Comparison of ENCODE assay signal across 9 mouse cellular contexts in genomic region chr17:26452371-26452972, GRCm38 (mm10). TPM values are rescaled to one million over a fixed set of nuclear protein-coding genes. Genes with fewer than 3 reads are reported as not detected.
DNase-seq lines count a peak whose midpoint lies in the region; ATAC-seq and TF ChIP-seq lines count a peak whose summit lies in the region.
"Had no signal": no experiment of that assay in that cellular context is flagged by ENCODE, and none has a peak within 500 bp of the region (broad histone marks: within the 10 kb centered on the region; RNA-seq: fewer than 3 reads in every experiment).

No protein-coding gene starts in this region.

- no peak overlapping the region for H3K27ac ChIP-seq in liver, embryonic 14.5 days
- H3K27ac ChIP-seq in embryonic facial prominence, embryonic 12.5 days: peak overlapping the region; percentile 66; the same call in 1 of the 2 replicates
- H3K27ac ChIP-seq in midbrain, postnatal 0 days (ENCODE audit: low read depth, low read length): no peak overlapping the region

- no peaks in the 10 kb centered on the region for H3K9me3 ChIP-seq in liver, embryonic 14.5 days (ENCODE audit: control insufficient read depth, low read length)
- no peaks in the 10 kb centered on the region for H3K9me3 ChIP-seq in embryonic facial prominence, embryonic 12.5 days
- no peaks in the 10 kb centered on the region for H3K9me3 ChIP-seq in midbrain, postnatal 0 days (ENCODE audit: low read length)

- DNase-seq in liver, embryonic 14.5 days (ENCODE audit: low read depth in 3 of 3, low spot score in 3 of 3): no peak
- no peak for DNase-seq in liver
- peak; percentile 69 for DNase-seq in adrenal gland, adult 2 months
- DNase-seq in heart, postnatal 14 days: peak; percentile 74 to 83
- peak; percentile 73 to 85 for DNase-seq in layer of hippocampus, postnatal 14 days (ENCODE audit: low spot score in 2 of 2)
- peak; percentile 81 for DNase-seq in midbrain, postnatal 0 days (ENCODE audit: low spot score)
- peak; percentile 56 for DNase-seq in thymus, postnatal 4 days

- TF ChIP-seq EP300 in liver, embryonic 14.5 days (IDR thresholded peaks at IDR 0.05; ENCODE audit: low read depth): no peak

- H3K27me3 ChIP-seq in liver, embryonic 14.5 days (ENCODE audit: control insufficient read depth, insufficient read depth, low read length): no peaks in the 10 kb centered on the region
- H3K27me3 ChIP-seq in embryonic facial prominence, embryonic 12.5 days: no peaks in the 10 kb centered on the region
- H3K27me3 ChIP-seq in midbrain, postnatal 0 days (ENCODE audit: insufficient read depth, low read length): no peaks in the 10 kb centered on the region

- H3K4me1 ChIP-seq in liver, embryonic 14.5 days (replicated peaks; ENCODE audit: control insufficient read depth in 2 of 2, insufficient read depth in 2 of 2, low read length in 1 of 2): peaks cover 0 to 4% of the 10 kb centered on the region in 2 experiments; a peak in 1 of 4 replicates
- peaks cover 3% of the 10 kb centered on the region; the same call in 1 of the 2 replicates for H3K4me1 ChIP-seq in embryonic facial prominence, embryonic 12.5 days
- no peaks in the 10 kb centered on the region for H3K4me1 ChIP-seq in midbrain, postnatal 0 days (ENCODE audit: insufficient read depth, low read length)

- WGBS in liver, embryonic 14.5 days (ENCODE audit: insufficient replicate concordance): 50% methylated on average over 5 of the region's 5 CpGs
- 55% methylated on average over 5 of the region's 5 CpGs for WGBS in embryonic facial prominence, embryonic 12.5 days
- WGBS in midbrain, postnatal 0 days: 57% methylated on average over 5 of the region's 5 CpGs

- ATAC-seq in liver, embryonic 14.5 days (ENCODE audit: insufficient read depth): no peak
- no peak for ATAC-seq in embryonic facial prominence, embryonic 12.5 days (ENCODE audit: insufficient number of reproducible peaks, insufficient read depth, low FRiP score, low TSS enrichment)
- no peak for ATAC-seq in midbrain, postnatal 0 days (ENCODE audit: low FRiP score)

- no peak overlapping the region for H3K4me3 ChIP-seq in liver, embryonic 14.5 days (ENCODE audit: insufficient read depth in 1 of 2, low read depth in 2 of 2, low read length in 2 of 2)
- no peak overlapping the region for H3K4me3 ChIP-seq in embryonic facial prominence, embryonic 12.5 days
- no peak overlapping the region for H3K4me3 ChIP-seq in midbrain, postnatal 0 days (ENCODE audit: low read depth, low read length)
- H3K4me3 ChIP-seq: erythroblast, embryonic 14.5 days had no signal

- no peaks in the 10 kb centered on the region for H3K36me3 ChIP-seq in liver, embryonic 14.5 days (replicated peaks; ENCODE audit: control insufficient read depth, insufficient read depth, low read depth)
- H3K36me3 ChIP-seq in embryonic facial prominence, embryonic 12.5 days: no peaks in the 10 kb centered on the region
- no peaks in the 10 kb centered on the region for H3K36me3 ChIP-seq in midbrain, postnatal 0 days (ENCODE audit: insufficient read depth, low read length)

- peak; percentile 64 for TF ChIP-seq CTCF in liver, embryonic 14.5 days (IDR thresholded peaks at IDR 0.05; ENCODE audit: low read depth)
- peak; percentile 86 for TF ChIP-seq CTCF in midbrain, postnatal 0 days (IDR thresholded peaks at IDR 0.05)

- H3K4me2 ChIP-seq in liver, embryonic 14.5 days (ENCODE audit: low read depth): no peak overlapping the region
- no peak overlapping the region for H3K4me2 ChIP-seq in embryonic facial prominence, embryonic 12.5 days (replicated peaks)
- H3K4me2 ChIP-seq in midbrain, postnatal 0 days (ENCODE audit: low read depth, low read length, poor library complexity, severe bottlenecking): no peak overlapping the region

- no peak overlapping the region for H3K9ac ChIP-seq in liver, embryonic 14.5 days (replicated peaks)
- H3K9ac ChIP-seq in embryonic facial prominence, embryonic 12.5 days: no peak overlapping the region
- no peak overlapping the region for H3K9ac ChIP-seq in midbrain, postnatal 0 days (replicated peaks; ENCODE audit: low read length, poor library complexity, severe bottlenecking)

- intact Hi-C loops in heart, postnatal 14 days (cut with DNase I): loop anchor here (1.0 to 5.0 kb wide), 4 partner anchors 35 to 176 kb away; no protein-coding TSS in a partner anchor

RNA-seq across cellular contexts. Expression of gene Neurl1b, which starts 37.8 kb away (rescaled TPM):
- polyA plus RNA-seq in liver, embryonic 14.5 days (2012; rRNA removed): 0.09 and 0.12 TPM in 2 replicates
- polyA plus RNA-seq in liver, embryonic 14.5 days (2014; fragmentation: Nextera tagmentation; extraction: Ambion mirVana): 0.03 TPM in 1 of 2 replicates, not detected in the other
- 10 to 100 TPM; 31.7 to 48.5 TPM for total RNA-seq in adrenal gland, adult 2 months (2021)
- 142 and 152 TPM in 2 replicates for polyA plus RNA-seq in adrenal gland, adult 2 months (2012; rRNA removed)
- polyA plus RNA-seq in embryonic facial prominence, embryonic 12.5 days (2016; fragmentation: Nextera tagmentation; extraction: Ambion mirVana): 0.45 and 0.46 TPM in 2 replicates
- total RNA-seq in heart, postnatal 14 days (2021): 10 to 100 TPM in 1 of 2 experiments, 1 to 10 TPM in 1; 8.9 to 12.3 TPM
- total RNA-seq in layer of hippocampus, postnatal 14 days (2021): 10 to 100 TPM; 80.3 to 84.9 TPM
- total RNA-seq in midbrain, postnatal 0 days (2014; rRNA removed): 51.1 and 69.7 TPM in 2 replicates
- polyA plus RNA-seq in midbrain, postnatal 0 days (2015; fragmentation: Nextera tagmentation; extraction: Ambion mirVana): 2.1 and 2.3 TPM in 2 replicates
- polyA plus RNA-seq: erythroblast, embryonic 14.5 days had no signal

Comparison
In these comparisons a context has a peak if more than half of its experiments do, and no peak if none do; other contexts are left out.
1. DNase-seq: peak in adrenal gland, adult 2 months (single experiment), heart, postnatal 14 days (2 of 2), layer of hippocampus, postnatal 14 days (2 of 2), midbrain, postnatal 0 days (single experiment) and thymus, postnatal 4 days (single experiment); none in liver, embryonic 14.5 days (0 of 3) and liver (single experiment).